Mouse (Mus musculus): ENCODE results near the gene Nhp2. TPM values are rescaled to one million over a fixed set of nuclear protein-coding genes. Genes with fewer than 3 reads are reported as not detected.

Nhp2 gene
- polyA plus RNA-seq, 1 experiment = 66.5 TPM

DNA sequence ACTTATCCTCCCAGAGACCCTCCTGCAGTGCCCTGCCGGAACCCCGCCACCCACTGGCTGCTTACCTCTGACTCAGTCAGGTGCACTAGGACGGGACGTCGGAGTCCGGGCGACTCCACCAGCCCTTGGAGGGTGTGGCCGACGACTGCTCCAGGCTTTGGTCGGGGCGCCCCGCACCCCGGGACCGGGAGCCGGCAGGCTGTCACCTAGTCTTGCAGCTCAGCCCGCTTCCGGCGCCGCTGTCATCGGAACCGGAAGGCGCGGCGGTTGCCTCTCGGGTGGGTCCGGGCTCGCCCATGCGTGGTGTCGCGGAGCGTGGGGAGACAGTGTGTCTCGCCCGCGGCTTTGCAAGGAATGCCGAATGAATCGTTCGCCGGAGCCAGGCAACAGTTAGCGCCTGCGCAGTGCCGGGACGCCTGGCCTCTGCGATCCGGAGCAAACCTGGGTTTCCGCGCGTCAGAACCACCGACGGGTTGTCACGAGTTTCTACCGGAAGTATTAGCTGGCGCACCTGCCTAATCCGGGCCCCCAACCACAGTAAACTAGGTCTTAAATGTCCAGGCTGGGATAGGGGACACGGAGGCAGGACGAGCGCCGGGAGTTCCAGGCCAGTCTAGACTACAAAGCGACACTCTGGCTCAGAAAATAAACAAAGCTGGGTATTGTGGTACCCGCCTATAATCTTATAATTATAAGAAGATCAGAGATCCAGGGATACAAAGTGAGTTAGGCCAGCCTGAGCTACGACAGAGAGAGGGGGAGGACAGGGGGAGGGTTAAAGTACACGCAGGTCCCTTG, 16.2 kb downstream of the Nhp2 start, which contains the start of gene Rmnd5b:
Rmnd5b (minus strand) TSS at position 372 of the 798 bp plus-strand sequence.
- no peak for DNase-seq (ENCODE audit: low read depth)

DNA sequence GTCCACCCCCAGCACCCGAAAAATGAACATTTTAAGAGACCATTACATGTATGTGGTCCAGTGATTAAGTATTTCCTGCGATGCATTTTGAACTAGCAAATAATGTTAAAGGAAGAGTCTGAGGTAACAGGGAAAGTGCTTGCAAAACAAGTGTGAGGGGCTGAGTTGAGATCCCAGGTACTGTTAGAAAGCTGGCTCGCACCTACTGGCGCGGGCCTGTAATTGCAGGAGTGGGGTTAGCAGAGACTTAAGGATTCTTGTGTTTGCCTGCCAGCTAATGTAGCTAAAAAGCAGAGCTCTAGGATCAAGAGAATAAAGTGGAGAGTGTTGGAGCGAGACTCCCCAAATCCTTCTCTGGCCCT, 16.8 kb downstream of the Nhp2 start:
- DNase-seq (ENCODE audit: low read depth) = no peak

DNA sequence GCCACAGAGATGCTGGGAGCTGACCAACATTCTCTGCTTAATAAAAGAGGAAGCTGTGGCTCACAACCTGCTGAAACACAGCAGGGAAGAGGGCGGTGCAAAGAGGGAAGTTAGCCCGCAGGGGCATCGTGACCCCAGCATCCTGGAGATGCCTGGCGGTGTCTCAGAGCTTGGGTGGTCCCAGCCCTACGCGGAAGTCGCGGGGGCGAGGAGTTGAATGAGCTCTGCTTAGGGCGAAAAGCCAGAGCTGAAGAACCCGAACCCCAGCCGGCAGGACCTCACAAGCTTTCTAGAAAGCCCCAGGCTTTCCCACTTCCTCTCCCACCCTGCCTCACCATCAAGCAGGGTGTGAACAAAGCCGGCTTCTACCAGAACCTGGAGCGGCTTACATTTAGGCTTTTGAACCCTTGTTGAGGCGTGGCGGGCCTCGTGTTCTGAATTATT, 18.5 kb downstream of the Nhp2 start:
- no peak for DNase-seq (ENCODE audit: low read depth)

DNA sequence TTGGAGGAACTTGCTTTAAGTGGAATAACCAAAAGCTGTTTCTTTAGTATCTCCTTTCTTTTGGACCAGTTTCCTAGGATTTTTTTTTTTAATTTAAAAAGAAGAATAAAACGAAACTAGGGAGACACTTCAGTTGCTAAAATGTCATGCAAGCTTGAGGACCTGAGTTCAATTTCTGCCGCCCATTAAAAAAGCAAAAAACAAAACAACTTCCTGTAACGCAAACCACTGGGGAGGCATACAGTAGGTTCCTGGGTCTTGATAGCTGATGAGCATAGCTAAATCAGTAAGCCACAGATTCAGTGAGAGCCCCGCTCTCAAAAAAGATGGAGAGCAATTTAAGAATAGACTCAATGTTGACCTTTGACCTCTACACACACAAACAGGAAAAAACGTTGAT, 19.0 kb downstream of the Nhp2 start:
- DNase-seq (ENCODE audit: low read depth) = no peak

DNA sequence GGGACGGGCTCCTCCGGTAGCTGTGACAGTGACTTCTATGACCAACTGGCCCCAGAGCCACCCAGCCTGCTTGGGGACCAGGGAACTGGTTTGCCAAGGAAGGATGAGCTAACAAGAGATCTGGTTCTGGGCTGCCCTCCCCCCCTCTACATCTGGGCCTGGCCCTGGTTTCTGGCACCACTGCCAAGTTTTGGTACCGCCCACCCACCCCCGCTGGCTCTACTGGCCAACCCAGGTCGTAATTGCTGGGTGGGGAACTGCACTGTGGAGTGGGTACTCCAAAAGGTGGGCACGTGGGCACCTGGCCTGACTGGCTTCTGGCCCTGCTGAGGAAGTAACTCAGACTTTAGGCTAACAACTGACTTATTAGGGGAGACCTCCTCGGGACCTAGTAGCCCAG, 21.2 kb downstream of the Nhp2 start:
- no peak for DNase-seq (ENCODE audit: low read depth)

DNA sequence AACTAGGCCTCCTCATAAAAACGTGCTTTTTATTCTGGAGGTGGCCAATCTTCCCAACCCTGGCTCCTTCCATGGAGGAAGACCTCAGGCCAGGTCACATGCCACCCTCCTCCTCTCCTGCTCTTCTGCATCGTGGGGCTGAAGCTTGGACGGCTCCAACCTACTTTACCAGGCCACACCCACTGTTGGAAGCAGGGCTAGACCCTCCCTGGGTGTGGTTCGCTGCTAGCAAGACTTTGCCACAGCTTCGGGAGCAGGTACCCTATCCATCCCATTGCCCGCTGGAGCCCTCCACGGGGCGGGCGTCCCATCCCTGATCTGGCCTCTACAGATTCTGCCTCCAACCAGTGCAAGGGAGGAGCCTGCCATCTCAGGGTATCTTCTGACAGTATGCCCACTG, 23.7 kb downstream of the Nhp2 start:
- no peak for DNase-seq (ENCODE audit: low read depth)

DNA sequence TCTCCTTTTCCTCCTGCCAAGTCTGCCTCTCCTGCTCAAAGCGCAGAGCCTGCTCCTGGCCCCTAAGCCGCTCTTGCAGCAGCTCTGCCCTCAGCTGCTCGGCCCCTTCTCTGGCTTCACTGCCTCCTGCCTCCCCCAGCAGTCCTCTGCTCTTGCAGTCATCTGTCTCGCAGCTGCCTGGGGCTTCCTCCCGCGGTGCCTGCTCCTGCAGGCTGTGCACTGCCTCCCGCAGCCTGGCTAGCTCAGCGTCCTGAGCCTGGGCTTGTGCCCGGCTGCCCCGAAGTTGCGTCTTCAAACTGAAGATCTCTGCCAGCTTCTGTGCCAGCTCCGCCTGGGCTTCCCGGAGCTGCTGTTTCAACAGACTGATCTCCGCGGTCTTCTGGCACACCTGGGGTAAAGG, 24.2 kb downstream of the Nhp2 start:
- no peak for DNase-seq (ENCODE audit: low read depth)

DNA sequence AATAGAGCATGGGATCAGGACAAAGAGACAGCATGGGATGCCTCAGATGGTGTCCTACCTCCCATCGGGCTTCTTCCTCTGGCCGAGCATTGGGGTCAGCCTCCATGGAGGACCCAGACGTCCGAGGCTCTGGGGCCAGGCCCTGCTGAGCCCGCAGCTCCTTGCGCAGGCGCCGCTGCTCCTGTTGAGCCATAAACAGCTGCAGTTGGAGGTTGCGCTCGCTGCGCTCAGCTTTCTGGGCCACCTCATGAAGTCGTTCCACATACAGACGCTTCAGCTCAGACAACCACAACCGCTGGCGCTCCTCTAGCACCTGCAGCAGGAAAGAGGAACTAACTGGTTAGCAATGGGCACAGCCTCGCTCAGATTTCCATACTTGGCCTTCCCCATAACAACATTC, 24.7 kb downstream of the Nhp2 start:
- no peak for DNase-seq (ENCODE audit: low read depth)

- DNase-seq (ENCODE audit: low read depth) = no peak
Observed at GRCm38 (mm10) chr11:51645293-51645692, 25.8 kb downstream of the Nhp2 start.

GRCm38 (mm10) chr11:51646245-51646644, 26.7 kb downstream of the Nhp2 start:
- no peak for DNase-seq (ENCODE audit: low read depth)

DNA sequence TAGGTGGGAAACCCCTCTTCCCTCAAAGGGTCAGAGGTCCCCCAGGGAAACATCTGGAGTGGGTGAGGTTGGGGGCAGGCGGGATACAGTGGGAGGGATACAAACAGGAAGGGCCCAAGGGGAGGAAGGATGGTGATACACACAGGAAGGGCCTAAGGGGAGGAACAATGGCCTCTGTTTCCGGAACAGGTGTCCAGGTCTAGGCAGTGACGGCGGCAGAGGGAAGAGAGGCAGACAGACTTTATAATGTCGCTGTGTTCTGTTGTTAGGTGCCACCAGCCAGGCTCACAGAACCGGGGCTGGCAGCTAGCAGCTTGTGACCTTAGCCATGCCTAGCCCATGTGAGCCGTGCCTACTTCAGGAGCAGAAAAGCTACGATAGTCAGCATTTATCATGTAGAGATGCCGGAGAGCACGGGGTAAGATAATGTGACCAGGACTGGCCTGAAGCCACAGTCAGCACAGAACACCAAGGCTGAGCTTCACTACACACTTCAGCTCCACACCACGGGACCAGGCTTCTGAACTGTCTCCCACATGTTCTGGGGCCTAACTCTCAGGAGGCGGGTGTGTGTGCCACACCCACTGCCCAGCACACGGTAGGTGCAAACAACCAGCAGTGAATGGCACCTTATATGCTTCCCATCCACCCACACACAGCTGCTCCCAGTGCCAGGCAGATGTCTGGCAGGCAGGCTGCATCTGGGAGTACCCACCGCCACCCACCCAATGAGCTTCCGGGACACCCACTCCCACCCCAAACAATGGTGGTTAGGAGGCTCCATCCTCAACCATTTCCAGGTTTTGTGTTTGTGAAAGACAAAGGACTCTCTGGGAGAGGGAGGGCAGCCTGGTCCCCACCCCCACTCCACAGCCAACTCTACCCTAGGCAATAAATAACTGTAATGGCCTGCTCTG, 27.5 kb downstream of the Nhp2 start:
- DNase-seq (ENCODE audit: low read depth) = no peak

- no peak for DNase-seq (ENCODE audit: low read depth)
Observed at GRCm38 (mm10) chr11:51648566-51648965, 29.0 kb downstream of the Nhp2 start.

GRCm38 (mm10) chr11:51649111-51649888, 29.8 kb downstream of the Nhp2 start:
- DNase-seq (ENCODE audit: low read depth) = no peak

- DNase-seq (ENCODE audit: low read depth) = no peak
Observed at GRCm38 (mm10) chr11:51649889-51650199, 30.3 kb downstream of the Nhp2 start.

DNA sequence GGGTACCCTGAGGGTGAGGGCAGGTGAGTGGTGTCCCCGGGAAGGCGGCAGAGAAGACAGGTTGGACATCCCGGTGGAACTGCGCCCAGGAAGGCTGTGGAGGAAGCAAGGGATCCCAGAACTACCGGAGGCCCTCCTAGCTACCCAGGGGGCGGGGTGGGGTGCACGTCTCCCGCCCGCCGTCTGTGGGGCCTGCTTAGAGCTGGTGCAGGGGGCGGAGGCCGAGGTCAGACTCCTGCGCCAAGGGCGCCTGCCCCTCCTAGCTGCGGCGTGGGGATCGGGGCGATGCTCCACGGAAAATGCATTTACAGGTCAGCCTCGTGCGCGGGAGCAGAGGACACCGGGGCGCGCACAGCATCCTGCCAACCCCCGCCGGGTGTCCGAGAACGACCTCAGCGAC, 30.7 kb downstream of the Nhp2 start:
- DNase-seq (ENCODE audit: low read depth) = no peak

DNA sequence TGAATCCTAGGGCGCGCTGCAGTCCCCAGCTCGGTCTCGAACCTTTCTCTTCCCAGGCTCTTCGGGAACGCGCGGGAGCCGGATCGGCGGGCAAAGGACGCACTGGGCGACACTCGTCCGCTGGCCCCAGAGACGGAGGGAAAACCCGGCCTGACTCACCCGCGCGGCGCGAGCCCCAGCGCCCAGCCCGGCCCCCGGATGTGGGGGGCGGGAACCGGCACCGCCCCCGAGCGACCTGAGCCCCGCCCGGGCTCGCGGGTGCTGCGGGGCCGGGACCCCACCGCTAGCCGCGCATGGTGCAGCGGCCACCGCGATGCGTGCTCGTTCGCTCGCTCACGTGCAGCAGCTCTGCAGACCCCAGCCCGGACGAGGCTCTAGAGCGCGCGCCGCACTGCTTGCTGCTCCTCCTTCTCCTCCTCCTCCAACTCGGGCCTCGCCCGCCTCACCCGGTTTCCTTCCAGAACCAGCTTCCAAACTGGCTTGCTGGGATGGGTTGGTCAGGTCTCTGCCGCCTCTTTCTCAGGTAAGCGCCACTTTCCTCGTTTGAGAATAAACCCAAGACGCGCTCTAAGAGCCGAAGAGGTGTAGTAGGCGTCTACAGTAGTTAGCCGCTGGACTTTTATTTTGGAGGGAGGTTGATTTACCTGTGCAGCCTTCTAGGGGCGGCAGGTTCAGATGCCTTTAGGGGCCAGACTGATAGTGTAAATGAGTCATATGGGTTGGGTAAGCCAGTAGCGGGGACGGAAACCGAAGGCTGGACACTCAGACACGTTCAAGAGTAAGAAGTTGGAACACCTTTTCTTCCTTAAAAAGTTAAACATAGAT, 31.4 kb downstream of the Nhp2 start, which contains the start of the genes N4bp3 and D930048N14Rik:
N4bp3 (minus strand) TSS at position 152 of the 825 bp plus-strand sequence.
D930048N14Rik (plus strand) TSS at position 264 of the 825 bp plus-strand sequence.
- DNase-seq (ENCODE audit: low read depth) = no peak

- DNase-seq (ENCODE audit: low read depth) = no peak
Observed at GRCm38 (mm10) chr11:51652889-51653418, 33.4 kb downstream of the Nhp2 start.

DNA sequence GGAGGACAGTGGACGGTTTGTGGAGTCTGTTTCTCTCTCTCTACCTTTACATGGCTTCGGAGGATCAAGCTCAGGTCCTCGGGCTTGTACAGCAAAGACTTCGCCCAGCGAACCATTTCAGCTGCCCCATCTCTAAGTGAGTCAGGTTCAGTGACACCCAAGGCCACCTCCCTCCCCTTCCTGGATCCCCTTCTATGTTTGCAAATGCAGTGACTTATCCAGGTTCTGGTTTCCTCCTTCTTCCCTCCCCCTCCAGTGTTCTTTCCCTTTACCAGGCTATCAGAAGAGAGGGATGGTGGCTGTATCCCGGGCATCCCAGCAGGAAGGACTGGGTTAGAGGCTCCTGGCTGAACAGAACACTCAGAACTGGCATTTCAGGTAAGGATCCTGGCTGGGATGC, 34.2 kb downstream of the Nhp2 start:
- DNase-seq (ENCODE audit: low read depth) = no peak

- no peak for DNase-seq (ENCODE audit: low read depth)
Observed at GRCm38 (mm10) chr11:51654891-51655290, 35.4 kb downstream of the Nhp2 start.

GRCm38 (mm10) chr11:51656798-51657521, 37.4 kb downstream of the Nhp2 start:
- no peak for DNase-seq (ENCODE audit: low read depth)
